Mouse (Mus musculus): ENCODE results near the gene Olfr1506. TPM values are rescaled to one million over a fixed set of nuclear protein-coding genes. Genes with fewer than 3 reads are reported as not detected.
"Not testable (repeated sequence)": the region's sequence is repeated elsewhere in the genome, so short reads cannot be mapped to it uniquely, and the experiment has no call there.

Olfr1506 gene
- not detected in 2 replicates for polyA plus RNA-seq (2016; fragmentation: Nextera tagmentation; extraction: Ambion mirVana)

GRCm38 (mm10) chr2:90224393-90224792 lies at the start of gene Olfr1506:
Gene Olfr1506 (minus strand): TSS chr2:90224493.
- DNase-seq (ENCODE audit: extremely low spot score, low spot score); H3K36me3 ChIP-seq (replicated peaks); H3K4me1 ChIP-seq; H3K4me3 ChIP-seq; H3K9me3 ChIP-seq; H3K27me3 ChIP-seq (ENCODE audit: poor library complexity, severe bottlenecking); H3K27ac ChIP-seq: not testable (repeated sequence)
- WGBS = no CpG with 5 or more reads among the region's 6 CpGs

- Histone ChIP-seq H3K9me3 (no peaks in the 10 kb centered on the region), H3K4me1 (no peaks in the 10 kb centered on the region), H3K27ac (no peak within 1 kb of the TSS), H3K27me3 (ENCODE audit: poor library complexity, severe bottlenecking) (no peaks in the 10 kb centered on the region), H3K4me3 (no peak within 1 kb of the TSS), H3K36me3 (replicated peaks) (no peaks in the 10 kb centered on the region)
- WGBS = 94% methylated on average over 2 of the region's 2 CpGs
- no peak for DNase-seq (ENCODE audit: extremely low spot score, low spot score)
These were observed 46.6 kb upstream of the Olfr1506 start, which contains the start of gene Olfr1271 for GRCm38 (mm10) chr2:90270932-90271331. Gene Olfr1271 (minus strand): TSS chr2:90271032.

GRCm38 (mm10) chr2:90257492-90257891 lies 33.2 kb upstream of the Olfr1506 start, which contains the start of gene Olfr142:
Gene Olfr142 (minus strand): TSS chr2:90257592.
- Histone ChIP-seq H3K27me3 (ENCODE audit: poor library complexity, severe bottlenecking) (no peaks in the 10 kb centered on the region), H3K27ac (no peak within 1 kb of the TSS), H3K9me3 (no peaks in the 10 kb centered on the region), H3K4me3 (no peak within 1 kb of the TSS), H3K4me1 (no peaks in the 10 kb centered on the region), H3K36me3 (replicated peaks) (no peaks in the 10 kb centered on the region)
- DNase-seq (ENCODE audit: extremely low spot score, low spot score) = no peak
- 93% methylated on average over 4 of the region's 4 CpGs for WGBS

GRCm38 (mm10) chr2:90199606-90200005 lies 24.7 kb downstream of the Olfr1506 start:
- not testable (repeated sequence) for H3K4me3 ChIP-seq, H3K9me3 ChIP-seq
- no CpG with 5 or more reads among the region's 4 CpGs for WGBS

GRCm38 (mm10) chr2:90195285-90195684 lies 29.0 kb downstream of the Olfr1506 start:
- WGBS = no CpG with 5 or more reads among the region's 6 CpGs
- H3K36me3 ChIP-seq (replicated peaks); H3K4me3 ChIP-seq; DNase-seq (ENCODE audit: extremely low spot score, low spot score); H3K9me3 ChIP-seq; H3K4me1 ChIP-seq; H3K27me3 ChIP-seq (ENCODE audit: poor library complexity, severe bottlenecking); H3K27ac ChIP-seq: not testable (repeated sequence)

More at GRCm38 (mm10) chr2:90199606-90200005, 24.7 kb downstream of the Olfr1506 start:
- not testable (repeated sequence) for H3K27me3 ChIP-seq (ENCODE audit: poor library complexity, severe bottlenecking); H3K4me1 ChIP-seq; H3K27ac ChIP-seq; H3K36me3 ChIP-seq (replicated peaks); DNase-seq (ENCODE audit: extremely low spot score, low spot score)

GRCm38 (mm10) chr2:90194750-90195149 lies 29.5 kb downstream of the Olfr1506 start:
- not testable (repeated sequence) for H3K9me3 ChIP-seq; H3K27me3 ChIP-seq (ENCODE audit: poor library complexity, severe bottlenecking); DNase-seq (ENCODE audit: extremely low spot score, low spot score); H3K36me3 ChIP-seq (replicated peaks); H3K27ac ChIP-seq; H3K4me3 ChIP-seq; H3K4me1 ChIP-seq
- WGBS = no CpG with 5 or more reads among the region's 3 CpGs

- H3K4me3 ChIP-seq; H3K27me3 ChIP-seq (ENCODE audit: poor library complexity, severe bottlenecking); DNase-seq (ENCODE audit: extremely low spot score, low spot score): not testable (repeated sequence)
These were observed 37.2 kb downstream of the Olfr1506 start for GRCm38 (mm10) chr2:90187082-90187481.

GRCm38 (mm10) chr2:90186082-90186481 lies 38.2 kb downstream of the Olfr1506 start:
- H3K36me3 ChIP-seq (replicated peaks); DNase-seq (ENCODE audit: extremely low spot score, low spot score); H3K27ac ChIP-seq; H3K4me3 ChIP-seq; H3K4me1 ChIP-seq; H3K27me3 ChIP-seq (ENCODE audit: poor library complexity, severe bottlenecking); H3K9me3 ChIP-seq: not testable (repeated sequence)
- no CpG with 5 or more reads among the region's 4 CpGs for WGBS

More at GRCm38 (mm10) chr2:90187082-90187481, 37.2 kb downstream of the Olfr1506 start:
- not testable (repeated sequence) for H3K4me1 ChIP-seq; H3K27ac ChIP-seq; H3K9me3 ChIP-seq; H3K36me3 ChIP-seq (replicated peaks)
- WGBS = no CpG with 5 or more reads among the region's 5 CpGs

Other genes starting within 250 kb of the Olfr1506 start
- not detected in 2 replicates for gene Olfr1261, start 233.3 kb downstream of the Olfr1506 start, polyA plus RNA-seq (2016; fragmentation: Nextera tagmentation; extraction: Ambion mirVana)
- gene Olfr1262, start 224.3 kb downstream of the Olfr1506 start, polyA plus RNA-seq (2016; fragmentation: Nextera tagmentation; extraction: Ambion mirVana) = not detected in 2 replicates
- not detected in 2 replicates for gene Olfr1263, start 212.4 kb downstream of the Olfr1506 start, polyA plus RNA-seq (2016; fragmentation: Nextera tagmentation; extraction: Ambion mirVana)
- gene Olfr1264, start 198.9 kb downstream of the Olfr1506 start, polyA plus RNA-seq (2016; fragmentation: Nextera tagmentation; extraction: Ambion mirVana) = not detected in 2 replicates
- gene Olfr1265, start 189.2 kb downstream of the Olfr1506 start, polyA plus RNA-seq (2016; fragmentation: Nextera tagmentation; extraction: Ambion mirVana) = not detected in 2 replicates
- not detected in 2 replicates for gene Olfr140, start 160.9 kb downstream of the Olfr1506 start, polyA plus RNA-seq (2016; fragmentation: Nextera tagmentation; extraction: Ambion mirVana)
- not detected in 2 replicates for gene Olfr1269, start 103.1 kb downstream of the Olfr1506 start, polyA plus RNA-seq (2016; fragmentation: Nextera tagmentation; extraction: Ambion mirVana)
- gene Olfr32, start 82.2 kb downstream of the Olfr1506 start, polyA plus RNA-seq (2016; fragmentation: Nextera tagmentation; extraction: Ambion mirVana) = not detected in 2 replicates
- not detected in 2 replicates for gene Olfr1270, start 71.4 kb downstream of the Olfr1506 start, polyA plus RNA-seq (2016; fragmentation: Nextera tagmentation; extraction: Ambion mirVana)
- not detected in 2 replicates for gene Olfr142, start 33.1 kb upstream of the Olfr1506 start, polyA plus RNA-seq (2016; fragmentation: Nextera tagmentation; extraction: Ambion mirVana)
- not detected in 2 replicates for gene Olfr1271, start 46.5 kb upstream of the Olfr1506 start, polyA plus RNA-seq (2016; fragmentation: Nextera tagmentation; extraction: Ambion mirVana)
- not detected in 2 replicates for gene Olfr1272, start 68.3 kb upstream of the Olfr1506 start, polyA plus RNA-seq (2016; fragmentation: Nextera tagmentation; extraction: Ambion mirVana)
- gene Gm13769, start 97.7 kb upstream of the Olfr1506 start, polyA plus RNA-seq (2016; fragmentation: Nextera tagmentation; extraction: Ambion mirVana) = 0.06 TPM in 1 of 2 replicates, not detected in the other
- not detected in 2 replicates for gene Olfr1274-ps, start 174.2 kb upstream of the Olfr1506 start, polyA plus RNA-seq (2016; fragmentation: Nextera tagmentation; extraction: Ambion mirVana)

Data from forebrain, embryonic 10.5 days (tissue).